Comparison of ENCODE assay signal across 13 mouse cellular contexts in the genomic region with DNA sequence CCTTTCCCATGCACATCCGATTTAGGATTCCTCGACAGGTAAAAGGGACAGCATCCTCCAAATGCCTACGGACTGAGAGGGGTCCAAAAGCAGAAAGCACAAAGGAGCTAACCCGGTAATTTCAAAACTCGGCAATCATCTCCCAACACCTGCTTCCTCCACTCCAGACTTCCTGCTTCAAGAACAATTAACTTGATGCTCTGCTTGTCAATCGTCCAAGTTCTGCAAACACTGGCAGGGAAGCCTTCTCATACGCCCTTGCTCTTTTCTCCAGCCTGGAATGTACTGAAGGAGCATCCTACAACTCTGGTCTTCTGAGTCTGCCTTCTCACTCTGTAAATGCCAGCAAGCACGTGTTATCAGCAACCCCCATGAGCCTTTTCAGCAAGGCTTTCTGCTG. TPM values are rescaled to one million over a fixed set of nuclear protein-coding genes. Genes with fewer than 3 reads are reported as not detected.
DNase-seq lines count a peak whose midpoint lies in the region; ATAC-seq lines count a peak whose summit lies in the region.
"Had no signal": no experiment of that assay in that cellular context is flagged by ENCODE, and none has a peak within 500 bp of the region (broad histone marks: within the 10 kb centered on the region; RNA-seq: fewer than 3 reads in every experiment).

No protein-coding gene starts in this region.

- no peak for ATAC-seq in heart, embryonic 11.5 days (replicated peaks; ENCODE audit: insufficient number of reproducible peaks, low FRiP score, low TSS enrichment)
- peak; percentile 50 for ATAC-seq in common myeloid progenitor, adult 5-6 weeks (replicated peaks; ENCODE audit: low read depth, poor library complexity, severe bottlenecking)
- no peak for ATAC-seq in heart, embryonic 15.5 days (replicated peaks; ENCODE audit: insufficient number of reproducible peaks, insufficient read depth, low FRiP score, low read depth)
- no peak for ATAC-seq in midbrain, embryonic 11.5 days (ENCODE audit: low FRiP score)
- ATAC-seq: activated CD4-positive, CD25-positive, alpha-beta regulatory T cell, adult 4 months; midbrain, embryonic 16.5 days had no signal

- no peak overlapping the region for H3K27ac ChIP-seq in heart, embryonic 11.5 days (ENCODE audit: low read depth, low read length)
- H3K27ac ChIP-seq in heart, embryonic 15.5 days = peak overlapping the region; percentile 55; the same call in 1 of the 2 replicates
- peak overlapping the region; percentile 66 for H3K27ac ChIP-seq in limb, embryonic 10.5 days
- no peak overlapping the region for H3K27ac ChIP-seq in midbrain, embryonic 11.5 days (ENCODE audit: low read depth, low read length)

- WGBS in heart, embryonic 11.5 days (ENCODE audit: insufficient replicate concordance) = 46% methylated on average over 8 of the region's 8 CpGs
- WGBS in heart, embryonic 15.5 days = 41% methylated on average over 8 of the region's 8 CpGs
- 57% methylated on average over 8 of the region's 8 CpGs for whole genome bisulfite sequencing in limb, embryonic 10.5 days
- WGBS in midbrain, embryonic 11.5 days = 74% methylated on average over 8 of the region's 8 CpGs

- no peak overlapping the region for H3K4me3 ChIP-seq in heart, embryonic 11.5 days (ENCODE audit: low read depth, low read length)
- no peak overlapping the region for H3K4me3 ChIP-seq in heart, embryonic 15.5 days
- H3K4me3 ChIP-seq in limb, embryonic 10.5 days = no peak overlapping the region
- H3K4me3 ChIP-seq in midbrain, embryonic 11.5 days (ENCODE audit: low read depth, low read length) = no peak overlapping the region

- H3K27me3 ChIP-seq in heart, embryonic 11.5 days (ENCODE audit: control insufficient read depth, insufficient read depth, low read length) = no peaks in the 10 kb centered on the region
- no peaks in the 10 kb centered on the region for H3K27me3 ChIP-seq in heart, embryonic 15.5 days
- H3K27me3 ChIP-seq in limb, embryonic 10.5 days (ENCODE audit: low read depth, poor library complexity, severe bottlenecking) = no peaks in the 10 kb centered on the region
- H3K27me3 ChIP-seq in midbrain, embryonic 11.5 days (ENCODE audit: control insufficient read depth, insufficient read depth, low read length) = no peaks in the 10 kb centered on the region
- H3K27me3 ChIP-seq: CH12.LX had no signal

- H3K9ac ChIP-seq in heart, embryonic 11.5 days (ENCODE audit: low read depth, low read length) = no peak overlapping the region
- H3K9ac ChIP-seq in heart, embryonic 15.5 days = no peak overlapping the region
- H3K9ac ChIP-seq in midbrain, embryonic 11.5 days (ENCODE audit: low read length) = no peak overlapping the region

- peaks cover 15% of the 10 kb centered on the region for H3K4me1 ChIP-seq in heart, embryonic 11.5 days (ENCODE audit: control insufficient read depth, insufficient read depth, low read length)
- peaks cover 13% of the 10 kb centered on the region for H3K4me1 ChIP-seq in heart, embryonic 15.5 days (replicated peaks)
- peaks cover 54% of the 10 kb centered on the region for H3K4me1 ChIP-seq in limb, embryonic 10.5 days
- peaks cover 11% of the 10 kb centered on the region for H3K4me1 ChIP-seq in midbrain, embryonic 11.5 days (ENCODE audit: control insufficient read depth, insufficient read depth, low read length)

- H3K36me3 ChIP-seq in heart, embryonic 11.5 days (ENCODE audit: control insufficient read depth, insufficient read depth, low read length) = peaks cover 14% of the 10 kb centered on the region
- peaks cover 23% of the 10 kb centered on the region for H3K36me3 ChIP-seq in heart, embryonic 15.5 days
- H3K36me3 ChIP-seq in limb, embryonic 10.5 days = peaks cover 63% of the 10 kb centered on the region
- peaks cover 7% of the 10 kb centered on the region; the same call in 1 of the 2 replicates for H3K36me3 ChIP-seq in midbrain, embryonic 11.5 days (ENCODE audit: control insufficient read depth, insufficient read depth, low read length)

- peak; percentile 54 to 79 for DNase-seq in heart, adult 18-20 months
- DNase-seq in limb, embryonic 10.5 days (ENCODE audit: low spot score) = no peak
- no peak for DNase-seq in thymus, postnatal 10 days (ENCODE audit: low spot score in 2 of 2)
- DNase-seq in midbrain, embryonic 11.5 days (ENCODE audit: low spot score, missing footprints) = no peak
- no peak for DNase-seq in spleen, adult 12 weeks (ENCODE audit: low spot score)
- DNase-seq: gastrocnemius, postnatal 25 days; thymus, adult 2 months had no signal

- H3K9me3 ChIP-seq in heart, embryonic 11.5 days (replicated peaks; ENCODE audit: control insufficient read depth, low read length) = no peaks in the 10 kb centered on the region
- H3K9me3 ChIP-seq in heart, embryonic 15.5 days (replicated peaks) = no peaks in the 10 kb centered on the region
- H3K9me3 ChIP-seq in limb, embryonic 10.5 days (replicated peaks) = no peaks in the 10 kb centered on the region
- no peaks in the 10 kb centered on the region for H3K9me3 ChIP-seq in midbrain, embryonic 11.5 days (ENCODE audit: control insufficient read depth, low read length)

- no peak overlapping the region for H3K4me2 ChIP-seq in heart, embryonic 11.5 days
- H3K4me2 ChIP-seq in heart, embryonic 15.5 days = no peak overlapping the region
- H3K4me2 ChIP-seq in midbrain, embryonic 11.5 days = no peak overlapping the region

RNA-seq across cellular contexts. Expression of gene Efnb2, which starts 37.6 kb away (rescaled TPM):
- 10 to 100 TPM; 12.3 to 13.9 TPM for total RNA-seq in heart, adult 18-20 months (2021)
- 18.5 and 19.1 TPM in 2 replicates for polyA plus RNA-seq in heart, embryonic 11.5 days (2014; fragmentation: Nextera tagmentation; extraction: Ambion mirVana)
- 0.09 and 0.39 TPM in 2 replicates for total RNA-seq in common myeloid progenitor, adult 5-6 weeks (2017)
- 11.4 and 15.8 TPM in 2 replicates for polyA plus RNA-seq in heart, embryonic 15.5 days (2015; fragmentation: Nextera tagmentation; extraction: Ambion mirVana)
- 27.3 and 28.5 TPM in 2 replicates for polyA plus RNA-seq in limb, embryonic 10.5 days (2016; fragmentation: Nextera tagmentation; extraction: Ambion mirVana)
- polyA plus RNA-seq in midbrain, embryonic 11.5 days (2014; fragmentation: Nextera tagmentation; extraction: Ambion mirVana) = 15.5 and 18.3 TPM in 2 replicates

Comparison
In these comparisons a context has a peak if more than half of its experiments do, and no peak if none do; other contexts are left out.
1. H3K27ac ChIP-seq: peak in heart, embryonic 15.5 days (single experiment) and limb, embryonic 10.5 days (single experiment); none in heart, embryonic 11.5 days (single experiment) and midbrain, embryonic 11.5 days (single experiment).
2. DNase-seq: peak in heart, adult 18-20 months (2 of 2); none in limb, embryonic 10.5 days (single experiment), thymus, postnatal 10 days (0 of 2), midbrain, embryonic 11.5 days (single experiment) and spleen, adult 12 weeks (single experiment).